In genomic region chr11:68782336-68782735, GRCm38 (mm10) we compare ENCODE assay signal across 25 mouse cellular contexts.
DNase-seq lines count a peak whose midpoint lies in the region; ATAC-seq and TF ChIP-seq lines count a peak whose summit lies in the region.
"Had no signal": no experiment of that assay in that cellular context is flagged by ENCODE, and none has a peak within 500 bp of the region (broad histone marks: within the 10 kb centered on the region; RNA-seq: fewer than 3 reads in every experiment).

No protein-coding gene starts in this region.

- H3K79me2 ChIP-seq in C2C12 (ENCODE audit: control insufficient read depth, insufficient read depth) (no peaks in the 10 kb centered on the region), myocyte (ENCODE audit: control insufficient read depth, insufficient read depth) (no peaks in the 10 kb centered on the region)

- H3K4me1 ChIP-seq in limb, embryonic 11.5 days (ENCODE audit: control insufficient read depth, insufficient read depth, low read length): no peaks in the 10 kb centered on the region
- no peaks in the 10 kb centered on the region for H3K4me1 ChIP-seq in limb, embryonic 10.5 days
- H3K4me1 ChIP-seq: hindbrain, embryonic 13.5 days had no signal

- no peak for TF ChIP-seq CTCF in C2C12 (IDR thresholded peaks at IDR 0.05; ENCODE audit: control insufficient read depth, insufficient read depth, insufficient read length)

- no peak overlapping the region for H3K27ac ChIP-seq in limb, embryonic 11.5 days (replicated peaks; ENCODE audit: low read depth, low read length)
- H3K27ac ChIP-seq in limb, embryonic 10.5 days: no peak overlapping the region
- H3K27ac ChIP-seq: gastrocnemius, adult 2 months; hindbrain, embryonic 13.5 days; macrophage; midbrain, embryonic 12.5 days had no signal

- H3K9me3 ChIP-seq in limb, embryonic 11.5 days (ENCODE audit: control insufficient read depth, low read length): no peaks in the 10 kb centered on the region
- no peaks in the 10 kb centered on the region for H3K9me3 ChIP-seq in limb, embryonic 10.5 days (replicated peaks)
- H3K9me3 ChIP-seq: heart, embryonic 12.5 days; hindbrain, embryonic 13.5 days; midbrain, embryonic 12.5 days had no signal

- no peak for TF ChIP-seq POLR2A in myocyte (IDR thresholded peaks at IDR 0.05; ENCODE audit: insufficient read length, low read depth)

- ATAC-seq in limb, embryonic 11.5 days (ENCODE audit: insufficient number of reproducible peaks, low FRiP score, low TSS enrichment, low read depth): no peak
- ATAC-seq: forebrain, postnatal 0 days; inflammation-experienced regulatory T-cells, adult 6 months had no signal

- H3K4me2 ChIP-seq in limb, embryonic 11.5 days (ENCODE audit: low read depth, severe bottlenecking): no peak overlapping the region
- no peak overlapping the region for H3K4me2 ChIP-seq in myocyte (ENCODE audit: low read depth)
- H3K4me2 ChIP-seq: heart, embryonic 12.5 days; hindbrain, embryonic 13.5 days; midbrain, embryonic 12.5 days had no signal

- H3K9ac ChIP-seq in limb, embryonic 11.5 days (ENCODE audit: low read length): 0 out of 2 replicates have a peak overlapping the region, but pooled peaks have one; percentile 7
- H3K9ac ChIP-seq: forebrain, postnatal 0 days; heart, embryonic 12.5 days; hindbrain, embryonic 13.5 days; midbrain, embryonic 12.5 days had no signal

- H3K4me3 ChIP-seq in limb, embryonic 11.5 days (ENCODE audit: low read depth, low read length): no peak overlapping the region
- H3K4me3 ChIP-seq in limb, embryonic 10.5 days: no peak overlapping the region
- H3K4me3 ChIP-seq in C2C12 (ENCODE audit: insufficient read depth, poor library complexity, severe bottlenecking) (no peak overlapping the region), myocyte (no peak overlapping the region)
- H3K4me3 ChIP-seq: erythroblast, embryonic 14.5 days; gastrocnemius, adult 2 months; heart, embryonic 12.5 days; hindbrain, embryonic 13.5 days; midbrain, embryonic 12.5 days had no signal

- 93% methylated on average over 9 of the region's 9 CpGs for WGBS in limb, embryonic 11.5 days
- WGBS in limb, embryonic 10.5 days: 93% methylated on average over 9 of the region's 9 CpGs

- no peak for DNase-seq in limb, embryonic 11.5 days (ENCODE audit: low spot score)
- no peak for DNase-seq in limb, embryonic 10.5 days (ENCODE audit: low spot score)
- DNase-seq in adipocyte (ENCODE audit: low spot score): peak; percentile 33
- no peak for DNase-seq in right cerebral cortex, postnatal 25 days
- DNase-seq in urinary bladder, adult 18-20 months (ENCODE audit: low spot score in 2 of 2): no peak
- DNase-seq: adrenal gland, postnatal 36 days; B cell, adult 2 months; cerebellum, adult 18-20 months; cerebellum, postnatal 36 days; forebrain, postnatal 0 days; gastrocnemius, adult 2 months; heart, postnatal 14 days; kidney, adult 2 months; kidney, postnatal 10 days; layer of hippocampus, postnatal 36 days; liver; thymus, adult 2 months had no signal

- H3K27me3 ChIP-seq in limb, embryonic 11.5 days (ENCODE audit: control insufficient read depth, insufficient read depth, low read length): no peaks in the 10 kb centered on the region
- no peaks in the 10 kb centered on the region for H3K27me3 ChIP-seq in limb, embryonic 10.5 days (ENCODE audit: low read depth, poor library complexity, severe bottlenecking)
- H3K27me3 ChIP-seq in C2C12 (ENCODE audit: control insufficient read depth, insufficient read depth, insufficient read length): no peaks in the 10 kb centered on the region
- no peaks in the 10 kb centered on the region for H3K27me3 ChIP-seq in myocyte (ENCODE audit: control insufficient read depth, insufficient read depth, insufficient read length)
- H3K27me3 ChIP-seq: heart, embryonic 12.5 days; hindbrain, embryonic 13.5 days; midbrain, embryonic 12.5 days had no signal

- no peaks in the 10 kb centered on the region for H3K79me3 ChIP-seq in C2C12 (ENCODE audit: low read depth)

- no peak overlapping the region for H3ac ChIP-seq in C2C12 (ENCODE audit: control insufficient read depth, insufficient read length, low read depth)
- no peak overlapping the region for H3ac ChIP-seq in myocyte (ENCODE audit: control insufficient read depth, insufficient read length)

- peaks cover 39% of the 10 kb centered on the region for H3K36me3 ChIP-seq in limb, embryonic 11.5 days (ENCODE audit: control insufficient read depth, insufficient read depth, low read length)
- peaks cover 99% of the 10 kb centered on the region for H3K36me3 ChIP-seq in limb, embryonic 10.5 days
- peaks cover 35% of the 10 kb centered on the region for H3K36me3 ChIP-seq in C2C12 (ENCODE audit: control insufficient read depth, insufficient read depth)
- H3K36me3 ChIP-seq in myocyte (ENCODE audit: control insufficient read depth, insufficient read depth): peaks cover 13% of the 10 kb centered on the region

TF ChIP-seq in C2C12, 6 proteins besides CTCF, POLR2A, EP300 and RAD21:
- TF ChIP-seq CEBPB (IDR thresholded peaks at IDR 0.05; ENCODE audit: low read depth) (peak; percentile 3), USF1 (IDR thresholded peaks at IDR 0.05; ENCODE audit: low read depth) (no peak), MYOG (IDR thresholded peaks at IDR 0.05; ENCODE audit: control insufficient read depth, extremely low read depth, insufficient read length) (no peak)
TF ChIP-seq in C2C12: peak in this region for 1.

TF ChIP-seq in myocyte, 11 proteins besides CTCF, POLR2A, EP300 and RAD21:
- TF ChIP-seq REST (IDR thresholded peaks at IDR 0.05; ENCODE audit: insufficient read depth, insufficient read length): no peak
- TF ChIP-seq CEBPB (IDR thresholded peaks at IDR 0.05; ENCODE audit: insufficient read depth, poor library complexity, severe bottlenecking): 0 out of 2 replicates have a peak, but pooled peaks have one; percentile 28
